In genomic region chr19:47820832-47821493, GRCm38 (mm10) we compare ENCODE assay signal across 8 mouse cellular contexts. TPM values are rescaled to one million over a fixed set of nuclear protein-coding genes. Genes with fewer than 3 reads are reported as not detected.
A peak's percentile ranks its signal among the peaks of the same experiment; 100 is the strongest.
DNase-seq lines count a peak whose midpoint lies in the region; ATAC-seq and TF ChIP-seq lines count a peak whose summit lies in the region.

No protein-coding gene starts in this region.

- 30% methylated on average over 8 of the region's 9 CpGs for WGBS in hindbrain, embryonic 11.5 days
- 19% methylated on average over 8 of the region's 9 CpGs for WGBS in hindbrain, embryonic 16.5 days
- 21% methylated on average over 8 of the region's 9 CpGs for WGBS in limb, embryonic 14.5 days

- no peaks in the 10 kb centered on the region for H3K36me3 ChIP-seq in hindbrain, embryonic 11.5 days (ENCODE audit: control insufficient read depth, insufficient read depth, low read length)
- H3K36me3 ChIP-seq in hindbrain, embryonic 16.5 days (ENCODE audit: control insufficient read depth, insufficient read depth, low read length): no peaks in the 10 kb centered on the region
- H3K36me3 ChIP-seq in limb, embryonic 14.5 days (ENCODE audit: control insufficient read depth, insufficient read depth, low read length): no peaks in the 10 kb centered on the region

- H3K4me1 ChIP-seq in hindbrain, embryonic 11.5 days (replicated peaks; ENCODE audit: control insufficient read depth, insufficient read depth, low read length): 0 out of 2 replicates have a peak, but pooled peaks cover 2% of the 10 kb centered on the region
- H3K4me1 ChIP-seq in hindbrain, embryonic 16.5 days (ENCODE audit: control insufficient read depth, insufficient read depth, low read depth, low read length): no peaks in the 10 kb centered on the region
- H3K4me1 ChIP-seq in limb, embryonic 14.5 days (ENCODE audit: control insufficient read depth, insufficient read depth, low read length): 0 out of 2 replicates have a peak, but pooled peaks cover 2% of the 10 kb centered on the region

- no peak overlapping the region for H3K4me2 ChIP-seq in hindbrain, embryonic 11.5 days (replicated peaks; ENCODE audit: low read depth, low read length)
- H3K4me2 ChIP-seq in hindbrain, embryonic 16.5 days (ENCODE audit: low read length): no peak overlapping the region
- H3K4me2 ChIP-seq in limb, embryonic 14.5 days (replicated peaks; ENCODE audit: low read depth, low read length, severe bottlenecking): no peak overlapping the region

- ATAC-seq in hindbrain, embryonic 11.5 days (ENCODE audit: low FRiP score): no peak
- no peak for ATAC-seq in hindbrain, embryonic 16.5 days
- no peak for ATAC-seq in limb, embryonic 14.5 days (ENCODE audit: low FRiP score, low read depth)

- H3K9me3 ChIP-seq in hindbrain, embryonic 11.5 days (ENCODE audit: control insufficient read depth, low read length): no peaks in the 10 kb centered on the region
- H3K9me3 ChIP-seq in hindbrain, embryonic 16.5 days (ENCODE audit: control insufficient read depth, low read length): no peaks in the 10 kb centered on the region
- H3K9me3 ChIP-seq in limb, embryonic 14.5 days (ENCODE audit: control insufficient read depth, low read length): no peaks in the 10 kb centered on the region

- DNase-seq in hindbrain, embryonic 11.5 days (ENCODE audit: low spot score): peak; percentile 88
- peak; percentile 74 for DNase-seq in cerebellum, adult 9-10 months
- peak; percentile 58 to 68 for DNase-seq in frontal cortex, postnatal 14 days (ENCODE audit: low spot score in 2 of 2)
- DNase-seq in kidney, adult 8-10 months: peak; percentile 28 to 67
- peak; percentile 68 for DNase-seq in limb, embryonic 14.5 days (ENCODE audit: low spot score)
- peak; percentile 79 for DNase-seq in naive thymus-derived CD4-positive, alpha-beta T cell, adult 2 months (ENCODE audit: low read depth)
- peak; percentile 44 to 79 for DNase-seq in spleen, postnatal 4 days (ENCODE audit: low spot score in 2 of 2)

- no peak overlapping the region for H3K9ac ChIP-seq in hindbrain, embryonic 11.5 days (ENCODE audit: low read depth, low read length)
- H3K9ac ChIP-seq in hindbrain, embryonic 16.5 days (ENCODE audit: low read depth, low read length): no peak overlapping the region
- no peak overlapping the region for H3K9ac ChIP-seq in limb, embryonic 14.5 days (ENCODE audit: low read depth, low read length, severe bottlenecking)

- no peak for TF ChIP-seq POLR2A in limb, embryonic 14.5 days (IDR thresholded peaks at IDR 0.05; ENCODE audit: borderline replicate concordance, extremely low read depth, insufficient read depth, insufficient read length)

- no peak overlapping the region for H3K4me3 ChIP-seq in hindbrain, embryonic 11.5 days (ENCODE audit: low read depth, low read length)
- no peak overlapping the region for H3K4me3 ChIP-seq in hindbrain, embryonic 16.5 days (ENCODE audit: low read length)
- no peak overlapping the region for H3K4me3 ChIP-seq in limb, embryonic 14.5 days (replicated peaks; ENCODE audit: low read length)

- no peaks in the 10 kb centered on the region for H3K27me3 ChIP-seq in hindbrain, embryonic 11.5 days (ENCODE audit: control insufficient read depth, insufficient read depth, low read length)
- H3K27me3 ChIP-seq in hindbrain, embryonic 16.5 days (replicated peaks; ENCODE audit: control insufficient read depth, insufficient read depth, low read length): no peaks in the 10 kb centered on the region; the same call in 1 of the 2 replicates
- no peaks in the 10 kb centered on the region for H3K27me3 ChIP-seq in limb, embryonic 14.5 days (ENCODE audit: control insufficient read depth, insufficient read depth, low read length)

- no peak overlapping the region for H3K27ac ChIP-seq in hindbrain, embryonic 11.5 days (ENCODE audit: low read depth, low read length)
- no peak overlapping the region for H3K27ac ChIP-seq in hindbrain, embryonic 16.5 days (ENCODE audit: low read depth, low read length)
- H3K27ac ChIP-seq in limb, embryonic 14.5 days (replicated peaks; ENCODE audit: low read depth, low read length): no peak overlapping the region

RNA-seq across cellular contexts. Expression of gene Gsto1, which starts 33.8 kb away (rescaled TPM):
- 105 and 116 TPM in 2 replicates for polyA plus RNA-seq in hindbrain, embryonic 11.5 days (2014; fragmentation: Nextera tagmentation; extraction: Ambion mirVana)
- polyA plus RNA-seq in hindbrain, embryonic 16.5 days (2015; fragmentation: Nextera tagmentation; extraction: Ambion mirVana): 136 and 148 TPM in 2 replicates
- polyA plus RNA-seq in limb, embryonic 14.5 days (2012; rRNA removed): 71.3 and 79.9 TPM in 2 replicates
- 132 and 134 TPM in 2 replicates for polyA plus RNA-seq in limb, embryonic 14.5 days (2014; fragmentation: Nextera tagmentation; extraction: Ambion mirVana)

RNA-seq across cellular contexts. Expression of gene Gsto2, which starts 44.4 kb away (rescaled TPM):
- polyA plus RNA-seq in hindbrain, embryonic 11.5 days (2014; fragmentation: Nextera tagmentation; extraction: Ambion mirVana): 0.77 and 1.4 TPM in 2 replicates
- polyA plus RNA-seq in hindbrain, embryonic 16.5 days (2015; fragmentation: Nextera tagmentation; extraction: Ambion mirVana): 1.2 and 1.4 TPM in 2 replicates
- 1.2 and 1.6 TPM in 2 replicates for polyA plus RNA-seq in limb, embryonic 14.5 days (2012; rRNA removed)
- polyA plus RNA-seq in limb, embryonic 14.5 days (2014; fragmentation: Nextera tagmentation; extraction: Ambion mirVana): 0.87 and 1.4 TPM in 2 replicates
